Mouse (Mus musculus): ENCODE measurements around the gene Lmcd1.

Lmcd1 gene

GRCm38 (mm10) chr6:112362349-112362958, 88.9 kb downstream of the Lmcd1 start:
- DNase-seq: peak; percentile 40

GRCm38 (mm10) chr6:112364581-112364980, 91.0 kb downstream of the Lmcd1 start:
- no peak for DNase-seq

- no peak for DNase-seq
Observed at GRCm38 (mm10) chr6:112365294-112365693, 91.7 kb downstream of the Lmcd1 start.

- DNase-seq: peak; percentile 10
Observed at GRCm38 (mm10) chr6:112373886-112374585, 100.5 kb downstream of the Lmcd1 start.

GRCm38 (mm10) chr6:112375661-112376392, 102.3 kb downstream of the Lmcd1 start:
- DNase-seq: no peak

- DNase-seq: no peak
Observed at GRCm38 (mm10) chr6:112379054-112379453, 105.5 kb downstream of the Lmcd1 start.
